Mouse (Mus musculus): ENCODE measurements around the gene Pdzd2. TPM values are rescaled to one million over a fixed set of nuclear protein-coding genes. Genes with fewer than 3 reads are reported as not detected.

The Pdzd2 gene
- polyA plus RNA-seq, 1 experiment from 2014 or later, result 27.0 TPM

DNA sequence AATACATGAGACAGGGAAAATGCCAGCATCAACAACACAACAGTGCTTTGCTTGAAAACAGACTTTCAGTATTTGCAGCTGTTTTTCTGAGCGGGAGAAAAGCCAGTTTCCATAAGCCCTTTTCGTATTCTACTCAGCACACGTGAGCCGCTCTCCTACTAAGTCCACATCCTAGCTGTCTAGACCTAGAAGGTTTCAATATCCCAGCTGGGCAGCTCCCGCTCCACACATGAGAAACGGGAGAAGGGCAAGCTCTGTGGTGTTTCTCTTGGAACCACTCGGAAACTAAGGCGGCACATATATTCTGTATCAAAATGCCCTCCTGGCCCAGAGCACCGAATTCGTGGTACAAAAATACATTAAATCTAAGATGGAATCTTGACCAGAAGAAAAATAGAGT is 345.0 kb downstream of the Pdzd2 start:
- Histone ChIP-seq H3K9me3 (replicated peaks; ENCODE audit: control insufficient read depth, low read length) (no peaks in the 10 kb centered on the region), H3K4me3 (replicated peaks; ENCODE audit: low read length) (no peak overlapping the region), H3K4me1 (ENCODE audit: control insufficient read depth, insufficient read depth, low read length) (no peaks in the 10 kb centered on the region), H3K36me3 (ENCODE audit: control insufficient read depth, insufficient read depth, low read length) (peaks cover 4% of the 10 kb centered on the region; the same call in 1 of the 2 replicates), H3K9ac (ENCODE audit: low read length) (no peak overlapping the region), H3K27me3 (ENCODE audit: control insufficient read depth, insufficient read depth, low read length) (no peaks in the 10 kb centered on the region), H3K27ac (ENCODE audit: low read length) (no peak overlapping the region), H3K4me2 (ENCODE audit: low read depth, low read length) (no peak overlapping the region)
- WGBS, result 88% methylated on average over 10 of the region's 10 CpGs
- ATAC-seq (ENCODE audit: insufficient read depth, low FRiP score), result no peak

- H3K4me3 ChIP-seq (replicated peaks; ENCODE audit: low read length), result no peak overlapping the region
- no peak overlapping the region for H3K27ac ChIP-seq (ENCODE audit: low read length)
- no peak overlapping the region for H3K9ac ChIP-seq (ENCODE audit: low read length)
- H3K4me1 ChIP-seq (ENCODE audit: control insufficient read depth, insufficient read depth, low read length), result no peaks in the 10 kb centered on the region
- 84% methylated on average over 15 of the region's 15 CpGs for WGBS
- H3K27me3 ChIP-seq (ENCODE audit: control insufficient read depth, insufficient read depth, low read length), result no peaks in the 10 kb centered on the region
- no peak for ATAC-seq (ENCODE audit: insufficient read depth, low FRiP score)
- H3K4me2 ChIP-seq (ENCODE audit: low read depth, low read length), result no peak overlapping the region
- no peaks in the 10 kb centered on the region for H3K9me3 ChIP-seq (replicated peaks; ENCODE audit: control insufficient read depth, low read length)
- 0 out of 2 replicates have a peak, but pooled peaks cover 6% of the 10 kb centered on the region for H3K36me3 ChIP-seq (ENCODE audit: control insufficient read depth, insufficient read depth, low read length)
Observed at GRCm38 (mm10) chr15:12388726-12389489, 350.8 kb downstream of the Pdzd2 start.

- Histone ChIP-seq H3K9ac (ENCODE audit: low read length) (no peak overlapping the region), H3K27me3 (ENCODE audit: control insufficient read depth, insufficient read depth, low read length) (no peaks in the 10 kb centered on the region), H3K4me3 (replicated peaks; ENCODE audit: low read length) (no peak overlapping the region), H3K27ac (ENCODE audit: low read length) (no peak overlapping the region), H3K9me3 (replicated peaks; ENCODE audit: control insufficient read depth, low read length) (no peaks in the 10 kb centered on the region), H3K4me1 (ENCODE audit: control insufficient read depth, insufficient read depth, low read length) (no peaks in the 10 kb centered on the region), H3K36me3 (ENCODE audit: control insufficient read depth, insufficient read depth, low read length) (peaks cover 6% of the 10 kb centered on the region; the same call in 1 of the 2 replicates), H3K4me2 (ENCODE audit: low read depth, low read length) (no peak overlapping the region)
- WGBS, result 66% methylated on average over 13 of the region's 13 CpGs
- peak; percentile 25; the same call in 1 of the 2 replicates for ATAC-seq (ENCODE audit: insufficient read depth, low FRiP score)
Observed at GRCm38 (mm10) chr15:12384679-12385078, 355.0 kb downstream of the Pdzd2 start.

GRCm38 (mm10) chr15:12380548-12380947 is 359.2 kb downstream of the Pdzd2 start:
- no peak for ATAC-seq (ENCODE audit: insufficient read depth, low FRiP score)
- H3K9me3 ChIP-seq (replicated peaks; ENCODE audit: control insufficient read depth, low read length), result no peaks in the 10 kb centered on the region
- no peaks in the 10 kb centered on the region; the same call in 1 of the 2 replicates for H3K36me3 ChIP-seq (ENCODE audit: control insufficient read depth, insufficient read depth, low read length)
- WGBS, result 59% methylated on average over 5 of the region's 5 CpGs
- no peak overlapping the region for H3K4me3 ChIP-seq (replicated peaks; ENCODE audit: low read length)
- H3K9ac ChIP-seq (ENCODE audit: low read length), result no peak overlapping the region
- peaks cover 12% of the 10 kb centered on the region for H3K4me1 ChIP-seq (ENCODE audit: control insufficient read depth, insufficient read depth, low read length)
- H3K27ac ChIP-seq (ENCODE audit: low read length), result no peak overlapping the region
- no peak overlapping the region for H3K4me2 ChIP-seq (ENCODE audit: low read depth, low read length)
- no peaks in the 10 kb centered on the region for H3K27me3 ChIP-seq (ENCODE audit: control insufficient read depth, insufficient read depth, low read length)

DNA sequence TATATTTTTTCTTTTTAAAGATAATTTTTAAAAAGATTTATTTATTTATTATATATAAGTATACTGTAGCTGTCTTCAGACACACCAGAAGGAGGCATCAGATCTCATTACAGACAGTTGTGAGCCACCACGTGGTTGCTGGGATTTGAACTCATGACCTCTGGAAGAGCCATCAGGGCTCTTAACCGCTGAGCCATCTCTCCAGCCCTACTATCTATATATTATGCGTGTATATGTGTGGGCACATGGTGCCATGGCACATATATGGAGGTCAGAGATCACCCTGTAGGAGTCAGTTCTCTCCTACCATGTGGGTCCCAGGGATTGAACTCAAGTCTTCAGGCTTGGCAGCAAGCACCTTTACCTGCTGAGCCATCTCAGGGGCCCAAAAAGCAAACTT is 359.7 kb downstream of the Pdzd2 start:
- Histone ChIP-seq H3K4me3 (replicated peaks; ENCODE audit: low read length) (no peak overlapping the region), H3K36me3 (ENCODE audit: control insufficient read depth, insufficient read depth, low read length) (no peaks in the 10 kb centered on the region; the same call in 1 of the 2 replicates), H3K27me3 (ENCODE audit: control insufficient read depth, insufficient read depth, low read length) (no peaks in the 10 kb centered on the region), H3K9ac (ENCODE audit: low read length) (no peak overlapping the region), H3K9me3 (replicated peaks; ENCODE audit: control insufficient read depth, low read length) (no peaks in the 10 kb centered on the region), H3K4me2 (ENCODE audit: low read depth, low read length) (no peak overlapping the region), H3K27ac (ENCODE audit: low read length) (no peak overlapping the region), H3K4me1 (ENCODE audit: control insufficient read depth, insufficient read depth, low read length) (peaks cover 12% of the 10 kb centered on the region)
- 88% methylated on average over 3 of the region's 3 CpGs for WGBS
- ATAC-seq (ENCODE audit: insufficient read depth, low FRiP score), result no peak

- peaks cover 12% of the 10 kb centered on the region for H3K4me1 ChIP-seq (ENCODE audit: control insufficient read depth, insufficient read depth, low read length)
- no peak for ATAC-seq (ENCODE audit: insufficient read depth, low FRiP score)
- 75% methylated on average over 10 of the region's 10 CpGs for WGBS
Observed at GRCm38 (mm10) chr15:12377800-12378199, 361.9 kb downstream of the Pdzd2 start.

GRCm38 (mm10) chr15:12376491-12377069 is 363.1 kb downstream of the Pdzd2 start:
- H3K9me3 ChIP-seq (replicated peaks; ENCODE audit: control insufficient read depth, low read length), result no peaks in the 10 kb centered on the region
- no peaks in the 10 kb centered on the region; the same call in 1 of the 2 replicates for H3K36me3 ChIP-seq (ENCODE audit: control insufficient read depth, insufficient read depth, low read length)
- no peaks in the 10 kb centered on the region for H3K27me3 ChIP-seq (ENCODE audit: control insufficient read depth, insufficient read depth, low read length)
- peak overlapping the region; percentile 65 for H3K27ac ChIP-seq (ENCODE audit: low read length)
- H3K4me1 ChIP-seq (ENCODE audit: control insufficient read depth, insufficient read depth, low read length), result peaks cover 12% of the 10 kb centered on the region
- ATAC-seq (ENCODE audit: insufficient read depth, low FRiP score), result no peak
- 52% methylated on average over 13 of the region's 13 CpGs for WGBS
- H3K4me2 ChIP-seq (ENCODE audit: low read depth, low read length), result peak overlapping the region; percentile 57; the same call in 1 of the 2 replicates
- peak overlapping the region; percentile 62 for H3K9ac ChIP-seq (ENCODE audit: low read length)
- no peak overlapping the region for H3K4me3 ChIP-seq (replicated peaks; ENCODE audit: low read length)

More at GRCm38 (mm10) chr15:12377800-12378199, 361.9 kb downstream of the Pdzd2 start:
- Histone ChIP-seq H3K9ac (ENCODE audit: low read length) (no peak overlapping the region), H3K9me3 (replicated peaks; ENCODE audit: control insufficient read depth, low read length) (no peaks in the 10 kb centered on the region), H3K27me3 (ENCODE audit: control insufficient read depth, insufficient read depth, low read length) (no peaks in the 10 kb centered on the region), H3K27ac (ENCODE audit: low read length) (peak overlapping the region; percentile 19), H3K4me2 (ENCODE audit: low read depth, low read length) (no peak overlapping the region), H3K4me3 (replicated peaks; ENCODE audit: low read length) (no peak overlapping the region), H3K36me3 (ENCODE audit: control insufficient read depth, insufficient read depth, low read length) (no peaks in the 10 kb centered on the region; the same call in 1 of the 2 replicates)

GRCm38 (mm10) chr15:12375641-12376311 is 363.9 kb downstream of the Pdzd2 start:
- WGBS, result 11% methylated on average over 19 of the region's 19 CpGs
- H3K4me2 ChIP-seq (ENCODE audit: low read depth, low read length), result peak overlapping the region; percentile 57
- peaks cover 12% of the 10 kb centered on the region for H3K4me1 ChIP-seq (ENCODE audit: control insufficient read depth, insufficient read depth, low read length)
- H3K27ac ChIP-seq (ENCODE audit: low read length), result peak overlapping the region; percentile 65
- H3K9me3 ChIP-seq (replicated peaks; ENCODE audit: control insufficient read depth, low read length), result no peaks in the 10 kb centered on the region
- H3K36me3 ChIP-seq (ENCODE audit: control insufficient read depth, insufficient read depth, low read length), result no peaks in the 10 kb centered on the region; the same call in 1 of the 2 replicates
- H3K4me3 ChIP-seq (replicated peaks; ENCODE audit: low read length), result peak overlapping the region; percentile 28
- H3K27me3 ChIP-seq (ENCODE audit: control insufficient read depth, insufficient read depth, low read length), result no peaks in the 10 kb centered on the region
- peak; percentile 83 for ATAC-seq (ENCODE audit: insufficient read depth, low FRiP score)
- H3K9ac ChIP-seq (ENCODE audit: low read length), result peak overlapping the region; percentile 62

DNA sequence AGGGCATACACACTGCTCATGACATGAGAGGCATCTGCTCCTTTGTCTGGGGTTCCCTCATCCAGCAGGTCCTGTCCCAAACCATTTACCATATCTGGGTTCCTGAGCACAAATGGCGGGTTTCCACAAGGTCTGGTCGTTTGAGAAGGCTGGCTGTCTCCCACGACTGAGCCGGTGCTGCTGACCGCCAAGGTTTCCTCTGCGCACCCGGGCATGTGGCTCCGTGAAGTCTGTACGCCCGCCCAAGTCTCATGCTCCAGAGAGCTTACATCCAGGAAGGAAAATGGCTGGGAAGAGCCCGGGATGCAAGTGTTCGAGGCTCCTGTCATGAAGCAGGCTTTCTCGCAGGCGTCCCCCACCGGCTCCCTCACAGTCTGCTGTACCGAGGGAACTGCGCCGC is 364.8 kb downstream of the Pdzd2 start:
- peaks cover 12% of the 10 kb centered on the region for H3K4me1 ChIP-seq (ENCODE audit: control insufficient read depth, insufficient read depth, low read length)
- no peaks in the 10 kb centered on the region for H3K9me3 ChIP-seq (replicated peaks; ENCODE audit: control insufficient read depth, low read length)
- ATAC-seq (ENCODE audit: insufficient read depth, low FRiP score), result no peak
- H3K4me3 ChIP-seq (replicated peaks; ENCODE audit: low read length), result peak overlapping the region; percentile 28
- H3K9ac ChIP-seq (ENCODE audit: low read length), result peak overlapping the region; percentile 34; the same call in 1 of the 2 replicates
- H3K36me3 ChIP-seq (ENCODE audit: control insufficient read depth, insufficient read depth, low read length), result no peaks in the 10 kb centered on the region
- H3K4me2 ChIP-seq (ENCODE audit: low read depth, low read length), result peak overlapping the region; percentile 57
- H3K27ac ChIP-seq (ENCODE audit: low read length), result peak overlapping the region; percentile 43; the same call in 1 of the 2 replicates
- WGBS, result 64% methylated on average over 18 of the region's 18 CpGs
- H3K27me3 ChIP-seq (ENCODE audit: control insufficient read depth, insufficient read depth, low read length), result no peaks in the 10 kb centered on the region

Measured in stomach, embryonic 16.5 days (tissue).